Mouse (Mus musculus) heart, postnatal 0 days (tissue): ENCODE results near the gene Krt80. TPM values are rescaled to one million over a fixed set of nuclear protein-coding genes. Genes with fewer than 3 reads are reported as not detected.

Experiments
- ATAC-seq: fragments of 200-750 bp; cut with Nextera tagmentation; 2 replicates; pipeline ENCODE4 v1.8.0; 2017; ENCODE audit warnings: low read depth, moderate number of reproducible peaks, moderate library complexity; ENCODE audit not compliant: insufficient read depth
- DNase-seq: peaks from one replicate; pipeline ENCODE4 v3.0.0-alpha.2; 2016; ENCODE audit warnings: low spot score
- H3K27ac ChIP-seq: fragments of 300-500 bp; sonication (generic); 2 replicates; pipeline ENCODE4 v1.5.1; 2014; ENCODE audit warnings: low read depth, mild to moderate bottlenecking
- H3K27me3 ChIP-seq: fragments of 300-500 bp; sonication (generic); 2 replicates; pipeline ENCODE4 v1.6.1; 2014; ENCODE audit warnings: low read length, mixed read lengths; ENCODE audit not compliant: control insufficient read depth, insufficient read depth
- H3K36me3 ChIP-seq: fragments of 300-500 bp; sonication (generic); replicated peaks from 2 replicates; pipeline ENCODE4 v1.6.1; 2014; ENCODE audit warnings: low read length, mixed read lengths; ENCODE audit not compliant: control insufficient read depth, insufficient read depth
- H3K4me1 ChIP-seq: fragments of 300-500 bp; sonication (generic); 2 replicates; pipeline ENCODE4 v1.6.1; 2014; ENCODE audit warnings: antibody characterized with exemption; ENCODE audit not compliant: control insufficient read depth, insufficient read depth
- H3K4me2 ChIP-seq: fragments of 300-500 bp; sonication (generic); 2 replicates; pipeline ENCODE4 v1.6.1; 2014; ENCODE audit warnings: low read depth, mild to moderate bottlenecking, low read length, moderate library complexity
- H3K4me3 ChIP-seq: fragments of 300-500 bp; sonication (generic); 2 replicates; pipeline ENCODE4 v1.5.1; 2014; ENCODE audit warnings: low read depth, low read length
- H3K9ac ChIP-seq: fragments of 300-500 bp; sonication (generic); replicated peaks from 2 replicates; pipeline ENCODE4 v1.6.1; 2014; ENCODE audit warnings: low read depth, low read length, mixed read lengths
- H3K9me3 ChIP-seq: fragments of 300-500 bp; sonication (generic); replicated peaks from 2 replicates; pipeline ENCODE4 v1.6.1; 2016; ENCODE audit warnings: low read length; ENCODE audit not compliant: control insufficient read depth
- CTCF ChIP-seq: IDR thresholded peaks from 2 replicates; pipeline ENCODE4 v1.5.1; 2016; ENCODE audit warnings: antibody characterized with exemption, control low read depth, low read depth
- EP300 ChIP-seq: IDR thresholded peaks from 2 replicates; pipeline ENCODE4 v1.6.1; 2016; ENCODE audit warnings: antibody characterized with exemption, low read depth
- WGBS: fragments of 180-500 bp; shearing (Covaris S2); extraction: QIAGEN DNeasy Blood & Tissue Kit; methylation state at CpG from one replicate; pipeline ENCODE4 v1.1.7; 2014; 5-methylcytosine and 5-hydroxymethylcytosine counted together
- microRNA counts: library from miRNA; unstranded; fragments of <30 nt; microRNA quantifications from one replicate; lab custom pipeline; 2015
- microRNA-seq: library from miRNA; unstranded; fragments of <30 nt; microRNA quantifications from one replicate; pipeline ENCODE4, GENCODE M21; 2016
- polyA plus RNA-seq: library from polyadenylated mRNA; unstranded; fragments of >200 nt; fragmentation: Nextera tagmentation; extraction: Ambion mirVana; gene quantifications from 2 replicates; pipeline ENCODE4 v1.2.1, GENCODE M21; 2015
- total RNA-seq: library from RNA; depleted of rRNA; stranded (reverse); fragments of >200 nt; gene quantifications from 2 replicates; pipeline ENCODE4 v1.2.3, GENCODE M21; 2014; ENCODE audit warnings: low replicate concordance; rRNA removed

The Krt80 gene
- total and polyA plus RNA-seq, 2 experiments from 2014 or later: 2.2 to 5.9 TPM

DNA sequence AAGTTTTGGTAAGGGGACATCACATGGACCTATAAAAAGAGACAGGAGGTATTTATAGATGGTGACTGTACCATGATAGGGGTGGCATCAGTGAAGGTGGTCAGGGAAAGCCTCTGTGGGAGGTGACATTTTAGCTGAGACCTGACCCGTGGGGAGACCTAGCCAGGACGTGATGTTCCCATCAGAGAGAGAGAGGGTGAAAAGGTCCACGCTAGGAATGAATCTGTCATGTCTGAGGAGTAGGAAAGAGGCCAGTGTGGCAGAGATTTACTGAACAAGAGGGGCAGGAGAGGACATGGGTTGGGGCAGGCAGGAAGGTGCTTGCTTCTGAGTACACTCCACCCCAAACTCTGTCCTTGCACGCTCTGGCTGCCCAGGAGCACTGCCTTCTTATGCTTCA is 66.1 kb downstream of the Krt80 start:
- H3K27ac ChIP-seq: no peak overlapping the region
- no peaks in the 10 kb centered on the region for H3K36me3 ChIP-seq
- H3K27me3 ChIP-seq: no peaks in the 10 kb centered on the region
- DNase-seq: no peak
- no peak for TF ChIP-seq CTCF
- TF ChIP-seq EP300: 0 out of 2 replicates have a peak, but pooled peaks have one; percentile 50
- H3K9me3 ChIP-seq: no peaks in the 10 kb centered on the region
- H3K9ac ChIP-seq: no peak overlapping the region
- no peak overlapping the region for H3K4me3 ChIP-seq
- H3K4me2 ChIP-seq: no peak overlapping the region
- WGBS: 67% methylated on average over 4 of the region's 4 CpGs
- ATAC-seq: no peak
- H3K4me1 ChIP-seq: peaks cover 15% of the 10 kb centered on the region

DNA sequence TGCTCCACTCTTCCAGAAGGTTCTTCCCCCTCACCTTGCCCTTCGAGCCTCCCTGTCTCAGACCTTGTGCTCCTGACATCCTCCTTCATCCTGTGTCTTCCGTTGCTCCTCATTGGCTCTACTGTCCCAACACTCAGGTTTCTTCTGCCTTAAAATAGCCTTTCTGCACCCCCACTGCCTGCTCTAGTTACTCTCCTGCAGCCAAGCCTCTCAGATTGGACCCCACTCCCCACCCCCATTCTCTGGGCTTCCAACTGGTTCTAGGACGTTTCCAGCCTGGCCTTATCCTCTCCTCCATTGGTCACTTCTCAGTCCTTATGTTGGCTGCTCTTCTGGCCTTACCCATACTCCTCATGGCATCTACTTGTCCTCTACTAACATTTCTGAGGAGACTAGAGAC is 67.8 kb downstream of the Krt80 start:
- H3K36me3 ChIP-seq: no peaks in the 10 kb centered on the region
- WGBS: 74% methylated on average over 3 of the region's 3 CpGs
- H3K27me3 ChIP-seq: no peaks in the 10 kb centered on the region
- no peaks in the 10 kb centered on the region for H3K9me3 ChIP-seq
- TF ChIP-seq EP300 (no peak), CTCF (no peak)
- H3K27ac ChIP-seq: no peak overlapping the region
- ATAC-seq (no peak), DNase-seq (no peak)
- no peak overlapping the region for H3K4me3 ChIP-seq
- H3K9ac ChIP-seq: no peak overlapping the region
- H3K4me2 ChIP-seq: no peak overlapping the region
- peaks cover 25% of the 10 kb centered on the region for H3K4me1 ChIP-seq

DNA sequence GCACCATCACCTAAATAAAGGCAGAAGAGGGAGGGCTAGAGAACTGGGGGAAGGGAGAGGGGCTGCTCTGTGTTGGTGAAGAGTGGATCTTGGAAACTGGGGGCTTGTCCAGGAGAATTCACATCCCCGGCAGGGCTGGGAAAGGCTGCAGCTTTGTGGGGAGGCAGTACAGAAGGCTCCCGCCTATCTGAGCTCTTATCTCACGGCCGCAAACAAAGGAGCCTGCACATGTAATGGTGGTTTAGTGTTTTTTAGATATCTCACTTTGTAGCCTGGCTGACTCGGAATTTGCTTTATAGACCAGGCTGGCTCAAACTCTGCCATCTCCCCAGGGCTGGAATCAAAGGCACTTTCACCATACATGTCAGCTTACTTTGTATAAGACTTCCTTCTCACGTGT is 69.8 kb downstream of the Krt80 start:
- Histone ChIP-seq H3K36me3 (no peaks in the 10 kb centered on the region), H3K4me2 (no peak overlapping the region), H3K9me3 (no peaks in the 10 kb centered on the region), H3K4me3 (no peak overlapping the region), H3K9ac (no peak overlapping the region), H3K27me3 (no peaks in the 10 kb centered on the region), H3K4me1 (peaks cover 25% of the 10 kb centered on the region), H3K27ac (peak overlapping the region; percentile 76)
- TF ChIP-seq CTCF: no peak
- TF ChIP-seq EP300: no peak
- no peak for DNase-seq
- ATAC-seq: no peak
- 34% methylated on average over 6 of the region's 6 CpGs for WGBS

- H3K4me2 ChIP-seq: no peak overlapping the region
- H3K36me3 ChIP-seq: no peaks in the 10 kb centered on the region
- H3K9me3 ChIP-seq: no peaks in the 10 kb centered on the region
- no peak for TF ChIP-seq CTCF
- peak; percentile 85 for TF ChIP-seq EP300
- ATAC-seq: peak; percentile 76
- H3K27ac ChIP-seq: peak overlapping the region; percentile 76
- no peak overlapping the region for H3K9ac ChIP-seq
- peak; percentile 78 for DNase-seq
- WGBS: 16% methylated on average over 14 of the region's 14 CpGs
- H3K27me3 ChIP-seq: no peaks in the 10 kb centered on the region
- no peak overlapping the region for H3K4me3 ChIP-seq
- H3K4me1 ChIP-seq: peaks cover 25% of the 10 kb centered on the region
These were observed 70.4 kb downstream of the Krt80 start for GRCm38 (mm10) chr15:101299480-101299960.

GRCm38 (mm10) chr15:101298550-101298949 is 71.4 kb downstream of the Krt80 start:
- no peak for TF ChIP-seq EP300
- no peak for TF ChIP-seq CTCF
- 23% methylated on average over 7 of the region's 7 CpGs for WGBS
- no peak overlapping the region for H3K9ac ChIP-seq
- no peaks in the 10 kb centered on the region for H3K9me3 ChIP-seq
- no peak for DNase-seq
- no peak overlapping the region for H3K4me2 ChIP-seq
- no peak for ATAC-seq
- H3K27ac ChIP-seq: 0 out of 2 replicates have a peak overlapping the region, but pooled peaks have one; percentile 2
- no peaks in the 10 kb centered on the region for H3K27me3 ChIP-seq
- H3K4me1 ChIP-seq: peaks cover 25% of the 10 kb centered on the region
- no peak overlapping the region for H3K4me3 ChIP-seq
- H3K36me3 ChIP-seq: no peaks in the 10 kb centered on the region

DNA sequence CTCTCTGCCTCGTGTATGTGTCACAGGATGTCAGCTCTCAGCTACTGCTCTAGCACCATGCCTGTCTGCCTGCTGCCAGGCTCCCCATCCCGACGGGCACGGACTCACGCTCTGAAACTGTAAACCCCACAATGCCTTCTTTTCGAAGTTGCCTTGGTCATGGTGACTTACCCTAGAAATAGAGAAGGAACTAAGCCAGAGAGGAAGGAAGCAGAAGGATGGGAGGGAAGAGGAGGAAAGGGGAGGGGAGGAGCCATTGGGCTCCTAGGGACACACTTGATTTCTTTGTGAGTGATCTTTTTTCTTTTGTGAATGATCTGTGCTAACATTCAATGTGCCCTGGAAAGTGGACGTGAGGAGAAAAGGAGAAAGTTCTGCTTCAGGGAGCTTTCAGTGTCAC is 72.0 kb downstream of the Krt80 start:
- no peak for ATAC-seq
- no peak for DNase-seq
- Histone ChIP-seq H3K9me3 (no peaks in the 10 kb centered on the region), H3K36me3 (no peaks in the 10 kb centered on the region), H3K4me2 (no peak overlapping the region), H3K27ac (0 out of 2 replicates have a peak overlapping the region, but pooled peaks have one; percentile 2), H3K27me3 (no peaks in the 10 kb centered on the region), H3K4me1 (peaks cover 27% of the 10 kb centered on the region), H3K9ac (no peak overlapping the region), H3K4me3 (no peak overlapping the region)
- TF ChIP-seq EP300 (no peak), CTCF (no peak)
- 31% methylated on average over 7 of the region's 7 CpGs for WGBS

MicroRNAs encoded within 50 kb of the gene (microRNA counts, 519-probe panel; counts per million panel counts)
- microRNA mmu-miR-1941-3p (lab: Ali Mortazavi, UCI): not detected
- not detected for microRNA mmu-miR-1941-5p (lab: Ali Mortazavi, UCI)

Small RNA genes within 50 kb of the gene (microRNA-seq; reads per million reads assigned to microRNA genes)
- 2.9 reads per million, percentile 12 among the genes with 10 or more reads in this experiment for gene Mir1941

Other genes starting within 250 kb of the Krt80 start
- gene Acvrl1, start 241.6 kb downstream of the Krt80 start, total RNA-seq: 18.6 and 36.0 TPM in 2 replicates
- 9.3 and 10.4 TPM in 2 replicates for gene Acvrl1, start 241.6 kb downstream of the Krt80 start, polyA plus RNA-seq
- 22.3 and 25.9 TPM in 2 replicates for gene Acvr1b, start 196.1 kb downstream of the Krt80 start, total RNA-seq
- 5.2 and 5.8 TPM in 2 replicates for gene Acvr1b, start 196.1 kb downstream of the Krt80 start, polyA plus RNA-seq
- gene Grasp, start 146.0 kb downstream of the Krt80 start, total RNA-seq: 8.0 and 21.3 TPM in 2 replicates
- gene Grasp, start 146.0 kb downstream of the Krt80 start, polyA plus RNA-seq: 2.0 and 2.3 TPM in 2 replicates
- gene Nr4a1, start 115.9 kb downstream of the Krt80 start, total RNA-seq: 40.2 and 56.0 TPM in 2 replicates
- gene Nr4a1, start 115.9 kb downstream of the Krt80 start, polyA plus RNA-seq: 7.4 and 8.6 TPM in 2 replicates
- gene Atg101, start 85.9 kb downstream of the Krt80 start, total RNA-seq: 43.7 and 61.6 TPM in 2 replicates
- 48.6 and 53.4 TPM in 2 replicates for gene Atg101, start 85.9 kb downstream of the Krt80 start, polyA plus RNA-seq
- gene 6030408B16Rik, start 77.0 kb downstream of the Krt80 start, total RNA-seq: 6.5 and 8.4 TPM in 2 replicates
- 6.4 and 8.1 TPM in 2 replicates for gene 6030408B16Rik, start 77.0 kb downstream of the Krt80 start, polyA plus RNA-seq
- gene Krt7, start 40.9 kb upstream of the Krt80 start, total RNA-seq: 6.6 and 24.8 TPM in 2 replicates
- gene Krt7, start 40.9 kb upstream of the Krt80 start, polyA plus RNA-seq: 10.2 and 10.4 TPM in 2 replicates
- gene Krt87, start 68.6 kb upstream of the Krt80 start, total RNA-seq: not detected in 2 replicates
- not detected in 2 replicates for gene Krt87, start 68.6 kb upstream of the Krt80 start, polyA plus RNA-seq
- not detected in 2 replicates for gene Krt88, start 77.6 kb upstream of the Krt80 start, total RNA-seq
- gene Krt88, start 77.6 kb upstream of the Krt80 start, polyA plus RNA-seq: not detected in 2 replicates
- not detected in 2 replicates for gene Krt81, start 93.6 kb upstream of the Krt80 start, total RNA-seq
- gene Krt81, start 93.6 kb upstream of the Krt80 start, polyA plus RNA-seq: not detected in 2 replicates
- not detected in 2 replicates for gene Krt86, start 103.3 kb upstream of the Krt80 start, total RNA-seq
- not detected in 2 replicates for gene Krt86, start 103.3 kb upstream of the Krt80 start, polyA plus RNA-seq
- not detected in 2 replicates for gene Krt83, start 121.3 kb upstream of the Krt80 start, total RNA-seq
- gene Krt83, start 121.3 kb upstream of the Krt80 start, polyA plus RNA-seq: not detected in 2 replicates
- gene Gm49425, start 147.1 kb upstream of the Krt80 start, total RNA-seq: not detected in 2 replicates
- gene Gm49425, start 147.1 kb upstream of the Krt80 start, polyA plus RNA-seq: not detected in 2 replicates
- not detected in 2 replicates for gene Krt84, start 162.7 kb upstream of the Krt80 start, total RNA-seq
- gene Krt84, start 162.7 kb upstream of the Krt80 start, polyA plus RNA-seq: not detected in 2 replicates
- gene Krt82, start 180.5 kb upstream of the Krt80 start, total RNA-seq: not detected in 2 replicates
- not detected in 2 replicates for gene Krt82, start 180.5 kb upstream of the Krt80 start, polyA plus RNA-seq
- gene Krt90, start 192.8 kb upstream of the Krt80 start, total RNA-seq: 0.08 TPM in 1 of 2 replicates, not detected in the other
- gene Krt90, start 192.8 kb upstream of the Krt80 start, polyA plus RNA-seq: 0.04 and 0.14 TPM in 2 replicates
- not detected in 2 replicates for gene Krt75, start 203.7 kb upstream of the Krt80 start, total RNA-seq
- not detected in 2 replicates for gene Krt75, start 203.7 kb upstream of the Krt80 start, polyA plus RNA-seq